Mouse (Mus musculus): ENCODE results near the gene Olfr370. TPM values are rescaled to one million over a fixed set of nuclear protein-coding genes. Genes with fewer than 3 reads are reported as not detected.
"Not testable (repeated sequence)": the region's sequence is repeated elsewhere in the genome, so short reads cannot be mapped to it uniquely, and the experiment has no call there.

The Olfr370 gene
- polyA plus RNA-seq, 1 experiment from 2014 or later: not detected

DNA sequence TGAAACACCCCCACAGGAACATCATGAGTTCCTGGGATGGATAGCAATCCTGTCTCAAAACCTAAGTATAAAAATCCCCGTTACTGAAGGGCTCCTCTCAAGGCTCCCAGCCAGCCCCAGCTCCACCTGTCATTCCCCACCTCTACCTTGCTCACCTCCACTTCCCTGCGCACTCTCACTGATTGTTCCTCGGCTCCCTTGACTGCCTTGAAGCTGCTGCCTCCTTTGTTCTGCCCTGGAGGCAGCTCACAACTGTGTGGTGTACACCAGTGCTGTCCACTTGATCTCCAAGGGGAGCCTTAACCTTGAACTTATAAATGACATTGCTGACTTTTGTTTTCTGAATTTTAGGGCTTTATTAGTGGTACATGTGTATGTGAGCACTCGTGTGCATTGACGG, 32.5 kb downstream of the Olfr370 start:
- H3K4me3 ChIP-seq: peak overlapping the region; percentile 88; the same call in 1 of the 2 replicates
- H3K4me1 ChIP-seq: peaks cover 24% of the 10 kb centered on the region
- no peak overlapping the region for H3K27ac ChIP-seq (replicated peaks)
- peak overlapping the region; percentile 93 for H3K4me2 ChIP-seq
- WGBS: 76% methylated on average over 5 of the region's 5 CpGs
- H3K36me3 ChIP-seq: peaks cover 40% of the 10 kb centered on the region
- H3K9me3 ChIP-seq: no peaks in the 10 kb centered on the region
- no peaks in the 10 kb centered on the region for H3K27me3 ChIP-seq (replicated peaks)
- H3K9ac ChIP-seq: peak overlapping the region; percentile 94
- no peak for ATAC-seq (ENCODE audit: extremely low read depth, insufficient number of reproducible peaks, low FRiP score, low TSS enrichment)

DNA sequence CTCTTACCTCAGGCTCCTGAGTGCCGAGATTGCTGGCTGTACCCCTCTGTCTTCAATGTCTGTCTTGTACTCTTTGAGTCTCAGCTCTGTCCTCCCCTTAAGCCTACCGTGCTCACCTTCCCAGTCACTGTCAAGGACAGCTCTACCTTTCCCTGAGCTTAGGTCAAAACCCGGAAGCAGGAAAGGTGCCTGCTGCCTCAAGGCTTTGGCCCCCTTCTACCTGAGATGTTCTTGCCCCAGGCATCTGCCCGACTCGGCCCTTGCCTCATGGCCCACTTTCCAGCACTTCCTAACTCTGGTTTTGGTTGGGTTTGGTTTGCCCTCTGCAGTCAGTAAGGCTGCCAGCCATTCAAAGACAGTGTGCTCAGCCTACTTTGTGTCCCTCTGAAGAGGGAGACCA, 33.2 kb downstream of the Olfr370 start:
- 79% methylated on average over 5 of the region's 5 CpGs for WGBS
- H3K4me1 ChIP-seq: peaks cover 30% of the 10 kb centered on the region
- H3K9me3 ChIP-seq: no peaks in the 10 kb centered on the region
- H3K9ac ChIP-seq: peak overlapping the region; percentile 94; the same call in 1 of the 2 replicates
- H3K4me2 ChIP-seq: no peak overlapping the region
- H3K4me3 ChIP-seq: no peak overlapping the region
- no peaks in the 10 kb centered on the region for H3K27me3 ChIP-seq (replicated peaks)
- H3K36me3 ChIP-seq: peaks cover 46% of the 10 kb centered on the region
- ATAC-seq (ENCODE audit: extremely low read depth, insufficient number of reproducible peaks, low FRiP score, low TSS enrichment): no peak
- 0 out of 2 replicates have a peak overlapping the region, but pooled peaks have one; percentile 5 for H3K27ac ChIP-seq (replicated peaks)

GRCm38 (mm10) chr8:83569165-83569564, 33.6 kb downstream of the Olfr370 start:
- peak overlapping the region; percentile 94; the same call in 1 of the 2 replicates for H3K9ac ChIP-seq
- no peak for ATAC-seq (ENCODE audit: extremely low read depth, insufficient number of reproducible peaks, low FRiP score, low TSS enrichment)
- H3K27me3 ChIP-seq (replicated peaks): no peaks in the 10 kb centered on the region
- H3K9me3 ChIP-seq: no peaks in the 10 kb centered on the region
- peaks cover 34% of the 10 kb centered on the region for H3K4me1 ChIP-seq
- H3K36me3 ChIP-seq: peaks cover 50% of the 10 kb centered on the region
- 71% methylated on average over 4 of the region's 4 CpGs for WGBS
- 0 out of 2 replicates have a peak overlapping the region, but pooled peaks have one; percentile 5 for H3K27ac ChIP-seq (replicated peaks)
- H3K4me3 ChIP-seq: no peak overlapping the region
- no peak overlapping the region for H3K4me2 ChIP-seq

DNA sequence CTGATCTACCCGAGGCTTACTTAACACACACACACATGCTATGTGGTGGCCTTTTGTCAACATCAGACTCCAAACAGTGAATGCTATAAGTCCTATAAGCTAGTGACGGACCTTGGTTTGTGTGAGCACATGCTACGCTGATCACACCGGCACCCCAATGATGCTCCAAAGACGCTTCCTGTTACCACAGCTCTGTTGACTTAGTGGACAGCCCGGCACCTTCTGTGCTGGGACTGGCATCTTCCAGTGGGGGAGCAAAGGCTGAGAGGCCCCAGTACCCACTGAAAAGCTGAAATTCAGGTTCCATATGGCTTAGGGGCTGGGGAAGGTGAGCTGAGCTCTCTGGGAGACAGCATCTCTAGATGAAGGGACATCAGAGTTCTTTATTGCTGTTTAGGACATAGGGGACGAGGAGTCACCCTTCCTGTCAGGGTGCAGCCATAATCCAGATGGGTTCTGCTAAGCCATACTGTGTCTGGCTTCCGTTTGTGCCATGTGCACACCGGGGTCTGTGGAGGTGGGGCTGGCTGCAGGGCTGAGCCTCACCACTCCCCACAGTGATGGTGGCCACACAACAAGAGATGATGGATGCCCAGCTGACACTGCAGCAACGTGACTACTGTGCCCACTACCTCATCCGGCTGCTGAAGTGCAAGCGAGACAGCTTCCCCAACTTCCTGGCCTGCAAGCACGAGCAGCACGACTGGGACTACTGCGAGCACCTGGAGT, 34.9 kb downstream of the Olfr370 start:
- WGBS: 82% methylated on average over 15 of the region's 15 CpGs
- Histone ChIP-seq H3K9ac (no peak overlapping the region), H3K36me3 (peaks cover 50% of the 10 kb centered on the region), H3K9me3 (no peaks in the 10 kb centered on the region), H3K27ac (replicated peaks) (no peak overlapping the region), H3K4me2 (no peak overlapping the region), H3K4me1 (peaks cover 47% of the 10 kb centered on the region), H3K4me3 (no peak overlapping the region), H3K27me3 (replicated peaks) (no peaks in the 10 kb centered on the region)
- no peak for ATAC-seq (ENCODE audit: extremely low read depth, insufficient number of reproducible peaks, low FRiP score, low TSS enrichment)

DNA sequence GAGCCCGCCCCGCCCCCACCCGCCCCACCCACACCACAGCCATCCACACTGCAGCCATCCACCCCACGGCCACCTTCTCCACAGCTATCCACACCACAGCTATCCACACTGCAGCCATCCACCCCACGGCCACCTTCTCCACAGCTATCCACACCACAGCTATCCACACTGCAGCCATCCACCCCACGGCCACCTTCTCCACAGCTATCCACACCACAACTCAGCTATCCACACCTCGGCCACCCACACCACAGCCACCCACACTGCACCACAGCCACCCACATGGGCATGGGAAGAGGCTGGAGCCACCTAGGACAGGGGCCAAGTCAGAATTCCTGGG, 35.4 kb downstream of the Olfr370 start:
- peaks cover 50% of the 10 kb centered on the region for H3K36me3 ChIP-seq
- H3K27ac ChIP-seq (replicated peaks); ATAC-seq (ENCODE audit: extremely low read depth, insufficient number of reproducible peaks, low FRiP score, low TSS enrichment); H3K9me3 ChIP-seq; H3K9ac ChIP-seq; H3K4me2 ChIP-seq; H3K27me3 ChIP-seq (replicated peaks); H3K4me3 ChIP-seq: not testable (repeated sequence)
- peaks cover 52% of the 10 kb centered on the region for H3K4me1 ChIP-seq
- 92% methylated on average over 5 of the region's 7 CpGs for WGBS

GRCm38 (mm10) chr8:83571791-83572190, 36.2 kb downstream of the Olfr370 start:
- H3K27ac ChIP-seq (replicated peaks): no peak overlapping the region
- H3K4me2 ChIP-seq: no peak overlapping the region
- peaks cover 61% of the 10 kb centered on the region for H3K4me1 ChIP-seq
- H3K9ac ChIP-seq: no peak overlapping the region
- 91% methylated on average over 10 of the region's 10 CpGs for WGBS
- peaks cover 50% of the 10 kb centered on the region for H3K36me3 ChIP-seq
- H3K4me3 ChIP-seq: no peak overlapping the region
- ATAC-seq (ENCODE audit: extremely low read depth, insufficient number of reproducible peaks, low FRiP score, low TSS enrichment): no peak
- no peaks in the 10 kb centered on the region for H3K9me3 ChIP-seq
- H3K27me3 ChIP-seq (replicated peaks): no peaks in the 10 kb centered on the region

- no peaks in the 10 kb centered on the region for H3K9me3 ChIP-seq
- H3K4me3 ChIP-seq: no peak overlapping the region
- no peaks in the 10 kb centered on the region for H3K27me3 ChIP-seq (replicated peaks)
- no peak for ATAC-seq (ENCODE audit: extremely low read depth, insufficient number of reproducible peaks, low FRiP score, low TSS enrichment)
- no peak overlapping the region for H3K4me2 ChIP-seq
- 86% methylated on average over 5 of the region's 5 CpGs for WGBS
- peaks cover 50% of the 10 kb centered on the region for H3K36me3 ChIP-seq
- peaks cover 64% of the 10 kb centered on the region for H3K4me1 ChIP-seq
- H3K27ac ChIP-seq (replicated peaks): no peak overlapping the region
- 0 out of 2 replicates have a peak overlapping the region, but pooled peaks have one; percentile 50 for H3K9ac ChIP-seq
Observed at GRCm38 (mm10) chr8:83572246-83572812, 36.7 kb downstream of the Olfr370 start.

DNA sequence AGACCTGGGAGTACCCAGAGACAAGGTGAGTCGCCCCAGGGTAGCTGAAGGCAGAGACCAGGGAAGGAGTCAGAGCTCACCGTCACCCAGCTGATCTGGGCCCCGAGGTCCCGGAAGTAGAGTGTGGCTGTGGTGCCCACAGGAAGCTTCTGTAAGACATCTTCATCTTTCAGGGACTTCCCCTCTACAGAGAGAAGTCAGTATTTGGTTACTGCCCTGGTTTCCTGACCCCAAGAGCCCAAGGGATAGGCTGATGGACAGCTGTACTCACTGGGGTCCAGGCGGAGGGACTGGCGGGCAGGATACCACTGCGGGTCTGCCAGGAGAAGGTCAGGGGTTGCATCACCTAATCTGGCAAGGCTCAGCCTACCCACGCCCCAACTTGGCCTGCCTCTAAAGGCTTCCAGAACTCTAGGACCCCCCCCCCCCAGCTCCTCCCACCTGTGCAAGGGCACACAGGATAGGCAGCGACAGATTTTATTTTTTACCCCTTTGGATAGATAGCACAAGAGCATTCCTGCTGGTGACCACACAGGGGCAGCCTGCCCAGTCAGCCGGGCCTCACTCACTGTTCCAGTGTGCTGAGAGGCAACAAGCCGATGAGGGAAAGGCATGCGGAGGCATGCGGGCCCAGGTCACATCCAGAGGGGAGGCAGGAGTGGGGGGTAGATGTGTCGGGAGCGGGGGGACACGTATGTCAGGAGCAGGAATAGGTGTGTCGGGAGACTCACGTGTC, 37.7 kb downstream of the Olfr370 start:
- peak overlapping the region; percentile 66; the same call in 1 of the 2 replicates for H3K9ac ChIP-seq
- peaks cover 50% of the 10 kb centered on the region for H3K36me3 ChIP-seq

GRCm38 (mm10) chr8:83574631-83575315, 39.2 kb downstream of the Olfr370 start:
- Histone ChIP-seq H3K27ac (replicated peaks) (peak overlapping the region; percentile 98), H3K4me3 (no peak overlapping the region), H3K27me3 (replicated peaks) (no peaks in the 10 kb centered on the region), H3K4me2 (peak overlapping the region; percentile 16; the same call in 1 of the 2 replicates), H3K9me3 (no peaks in the 10 kb centered on the region), H3K36me3 (peaks cover 42% of the 10 kb centered on the region), H3K4me1 (peaks cover 66% of the 10 kb centered on the region), H3K9ac (peak overlapping the region; percentile 67)
- 70% methylated on average over 15 of the region's 15 CpGs for WGBS
- ATAC-seq (ENCODE audit: extremely low read depth, insufficient number of reproducible peaks, low FRiP score, low TSS enrichment): no peak

More for the DNA sequence above, 37.7 kb downstream of the Olfr370 start:
- 67% methylated on average over 18 of the region's 18 CpGs for WGBS
- Histone ChIP-seq H3K4me3 (no peak overlapping the region), H3K27me3 (replicated peaks) (no peaks in the 10 kb centered on the region), H3K4me2 (no peak overlapping the region), H3K4me1 (peaks cover 62% of the 10 kb centered on the region), H3K27ac (replicated peaks) (peak overlapping the region; percentile 98), H3K9me3 (no peaks in the 10 kb centered on the region)
- 0 out of 2 replicates have a peak, but pooled peaks have one; percentile 7 for ATAC-seq (ENCODE audit: extremely low read depth, insufficient number of reproducible peaks, low FRiP score, low TSS enrichment)

GRCm38 (mm10) chr8:83575561-83576515, 40.3 kb downstream of the Olfr370 start:
- no peak for ATAC-seq (ENCODE audit: extremely low read depth, insufficient number of reproducible peaks, low FRiP score, low TSS enrichment)
- peak overlapping the region; percentile 56 for H3K4me2 ChIP-seq
- H3K27ac ChIP-seq (replicated peaks): peak overlapping the region; percentile 98
- peak overlapping the region; percentile 25 for H3K4me3 ChIP-seq
- 45% methylated on average over 17 of the region's 17 CpGs for WGBS
- H3K27me3 ChIP-seq (replicated peaks): no peaks in the 10 kb centered on the region
- no peaks in the 10 kb centered on the region for H3K9me3 ChIP-seq
- H3K4me1 ChIP-seq: peaks cover 75% of the 10 kb centered on the region
- peak overlapping the region; percentile 78 for H3K9ac ChIP-seq
- peaks cover 39% of the 10 kb centered on the region for H3K36me3 ChIP-seq
